Mouse (Mus musculus): ENCODE measurements around the gene Asxl1. TPM values are rescaled to one million over a fixed set of nuclear protein-coding genes. Genes with fewer than 3 reads are reported as not detected.

Asxl1 gene
- polyA plus RNA-seq, 1 experiment from 2014 or later = 26.8 TPM

DNA sequence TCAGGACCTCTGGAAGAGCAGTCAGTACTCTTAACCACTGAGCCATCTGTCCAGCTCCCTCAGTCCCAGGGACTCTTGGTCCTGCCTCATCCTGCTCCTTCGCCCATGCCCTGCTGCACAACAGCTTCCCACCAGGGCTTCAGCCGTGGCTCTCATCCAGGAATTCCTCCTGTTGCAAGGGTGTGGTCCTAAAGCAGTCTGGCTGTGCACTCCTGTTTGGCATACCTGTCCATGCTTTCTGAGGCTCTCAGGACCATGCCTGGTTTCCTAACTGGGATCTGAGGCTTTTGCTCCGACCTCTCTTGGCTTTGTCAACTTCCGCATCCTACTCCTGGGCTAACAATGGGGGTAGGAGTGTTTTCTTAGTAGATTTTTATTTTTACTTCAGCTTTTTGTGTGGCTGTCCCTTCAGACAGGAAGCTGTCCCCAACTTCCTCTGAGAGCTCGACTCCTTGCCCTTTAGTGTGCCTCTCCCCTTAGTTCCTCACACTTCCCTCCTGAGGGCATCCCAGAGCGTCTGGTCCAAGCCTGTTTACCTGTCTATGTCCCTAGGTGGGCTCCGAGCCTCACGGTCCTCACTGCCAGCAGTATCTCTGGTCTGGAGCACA, 26.5 kb upstream of the Asxl1 start:
- Histone ChIP-seq H3K27me3 (no peaks in the 10 kb centered on the region), H3K9me3 (no peaks in the 10 kb centered on the region), H3K4me1 (replicated peaks) (no peaks in the 10 kb centered on the region), H3K4me2 (no peak overlapping the region), H3K4me3 (replicated peaks) (no peak overlapping the region), H3K9ac (replicated peaks) (no peak overlapping the region), H3K27ac (no peak overlapping the region), H3K36me3 (peaks cover 74% of the 10 kb centered on the region)
- 82% methylated on average over 8 of the region's 8 CpGs for WGBS
- ATAC-seq (ENCODE audit: insufficient number of reproducible peaks, insufficient read depth, low FRiP score, low TSS enrichment, low read depth) = no peak

DNA sequence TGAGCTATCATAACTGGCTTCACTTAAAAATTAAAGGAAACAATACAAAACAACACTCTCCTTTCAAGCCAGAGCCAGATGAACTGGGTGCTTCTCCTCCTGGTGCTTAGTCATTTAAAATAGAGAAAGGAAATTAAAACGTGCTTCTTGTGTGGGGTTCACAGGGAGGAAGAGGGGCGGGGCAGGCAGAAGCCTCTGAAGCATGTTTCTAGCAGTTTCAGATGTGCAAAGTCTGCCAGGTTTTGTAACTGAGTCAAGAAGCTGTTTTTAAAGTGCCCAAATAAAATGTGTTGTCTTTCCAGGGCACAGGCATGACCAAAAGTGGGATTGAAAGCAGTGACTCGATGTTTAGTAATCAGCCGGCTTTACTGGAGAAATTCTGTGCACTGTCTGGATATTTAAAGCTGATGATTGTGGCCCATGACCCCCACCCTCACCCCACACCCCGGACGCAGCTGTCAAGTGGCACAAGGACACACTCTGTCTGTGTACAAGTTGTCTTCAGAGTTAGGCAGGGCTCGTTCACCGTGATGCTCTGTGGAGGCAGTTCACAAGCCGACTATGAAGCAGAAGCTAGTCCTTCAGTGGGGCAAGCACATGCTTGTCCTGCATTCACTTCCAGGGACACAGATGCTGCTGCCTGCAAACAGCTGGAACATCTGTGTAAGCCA, 19.8 kb upstream of the Asxl1 start:
- Histone ChIP-seq H3K36me3 (peaks cover 83% of the 10 kb centered on the region), H3K9ac (replicated peaks) (no peak overlapping the region), H3K4me2 (no peak overlapping the region), H3K4me3 (replicated peaks) (no peak overlapping the region), H3K27ac (no peak overlapping the region), H3K27me3 (no peaks in the 10 kb centered on the region), H3K4me1 (replicated peaks) (no peaks in the 10 kb centered on the region), H3K9me3 (no peaks in the 10 kb centered on the region)
- 80% methylated on average over 9 of the region's 9 CpGs for WGBS
- no peak for ATAC-seq (ENCODE audit: insufficient number of reproducible peaks, insufficient read depth, low FRiP score, low TSS enrichment, low read depth)

DNA sequence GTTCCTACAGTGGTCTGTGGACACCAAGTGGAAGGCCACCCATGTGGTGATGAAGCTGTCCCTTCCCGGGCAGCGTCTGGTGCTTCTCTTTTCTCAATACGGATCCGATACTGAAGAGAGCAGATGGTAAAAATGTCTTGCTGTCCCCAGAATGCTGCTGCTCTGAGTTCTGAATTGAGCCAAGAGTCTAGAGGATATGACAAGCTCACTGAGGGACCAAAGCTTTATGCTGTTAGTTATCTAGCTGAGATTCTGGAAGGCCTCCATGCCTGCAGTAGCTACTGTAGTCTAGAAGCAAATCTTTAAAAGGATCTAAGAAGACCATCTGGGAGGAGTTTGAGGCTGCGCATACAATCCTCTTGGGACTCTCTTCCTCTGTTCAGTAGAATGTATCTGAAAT, 13.4 kb upstream of the Asxl1 start:
- WGBS = 96% methylated on average over 5 of the region's 5 CpGs
- Histone ChIP-seq H3K36me3 (peaks cover 53% of the 10 kb centered on the region), H3K9me3 (no peaks in the 10 kb centered on the region), H3K9ac (replicated peaks) (no peak overlapping the region), H3K4me3 (replicated peaks) (no peak overlapping the region), H3K27ac (no peak overlapping the region), H3K27me3 (no peaks in the 10 kb centered on the region), H3K4me1 (replicated peaks) (no peaks in the 10 kb centered on the region), H3K4me2 (no peak overlapping the region)
- no peak for ATAC-seq (ENCODE audit: insufficient number of reproducible peaks, insufficient read depth, low FRiP score, low TSS enrichment, low read depth)

DNA sequence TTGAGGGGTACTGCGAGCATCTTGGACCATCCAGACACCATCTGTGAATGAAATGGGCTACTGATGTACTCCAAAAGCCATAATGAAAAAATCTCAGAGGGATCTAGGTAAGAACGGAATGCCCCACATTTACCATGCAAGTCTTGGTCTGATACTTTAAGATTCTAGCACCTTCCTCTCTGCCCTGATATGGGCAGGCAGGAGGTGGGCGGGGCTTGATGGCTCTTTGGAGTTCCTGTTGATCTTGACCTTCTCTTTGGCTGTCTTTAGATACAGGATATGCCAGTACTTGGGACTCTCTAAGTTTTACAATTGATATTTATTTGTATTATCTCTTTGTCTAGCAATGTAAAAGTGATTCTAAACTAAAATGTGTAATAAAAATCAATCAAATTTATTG, 12.6 kb upstream of the Asxl1 start:
- Histone ChIP-seq H3K27ac (no peak overlapping the region), H3K9ac (replicated peaks) (no peak overlapping the region), H3K4me3 (replicated peaks) (no peak overlapping the region), H3K4me2 (no peak overlapping the region), H3K9me3 (no peaks in the 10 kb centered on the region), H3K36me3 (peaks cover 49% of the 10 kb centered on the region), H3K27me3 (no peaks in the 10 kb centered on the region), H3K4me1 (replicated peaks) (no peaks in the 10 kb centered on the region)
- ATAC-seq (ENCODE audit: insufficient number of reproducible peaks, insufficient read depth, low FRiP score, low TSS enrichment, low read depth) = no peak
- 92% methylated on average over 3 of the region's 3 CpGs for WGBS

DNA sequence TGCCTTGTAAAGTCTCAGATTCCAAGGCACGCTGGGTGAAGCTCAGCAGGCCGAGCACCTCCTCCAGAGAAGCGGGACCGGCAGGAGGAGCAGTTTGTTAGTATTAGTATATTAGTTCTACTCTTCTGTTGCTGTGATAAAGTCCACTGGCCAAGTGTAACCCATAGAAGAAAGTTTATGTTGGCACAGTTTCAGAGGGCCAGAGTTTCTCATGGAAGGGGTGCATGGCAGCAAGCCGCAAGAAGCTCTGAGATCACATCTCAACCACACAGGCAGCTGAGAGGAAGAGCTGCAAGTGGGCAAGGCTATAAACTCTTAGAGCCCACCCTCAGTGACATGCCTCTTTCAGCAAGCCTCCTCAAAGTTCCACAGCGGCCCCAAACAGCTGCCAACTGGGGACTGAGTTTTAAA, 11.8 kb upstream of the Asxl1 start:
- Histone ChIP-seq H3K27me3 (no peaks in the 10 kb centered on the region), H3K36me3 (peaks cover 41% of the 10 kb centered on the region), H3K9ac (replicated peaks) (no peak overlapping the region), H3K4me3 (replicated peaks) (no peak overlapping the region), H3K4me2 (no peak overlapping the region), H3K4me1 (replicated peaks) (no peaks in the 10 kb centered on the region; the same call in 1 of the 2 replicates), H3K27ac (no peak overlapping the region), H3K9me3 (no peaks in the 10 kb centered on the region)
- no peak for ATAC-seq (ENCODE audit: insufficient number of reproducible peaks, insufficient read depth, low FRiP score, low TSS enrichment, low read depth)
- WGBS = 82% methylated on average over 6 of the region's 6 CpGs

DNA sequence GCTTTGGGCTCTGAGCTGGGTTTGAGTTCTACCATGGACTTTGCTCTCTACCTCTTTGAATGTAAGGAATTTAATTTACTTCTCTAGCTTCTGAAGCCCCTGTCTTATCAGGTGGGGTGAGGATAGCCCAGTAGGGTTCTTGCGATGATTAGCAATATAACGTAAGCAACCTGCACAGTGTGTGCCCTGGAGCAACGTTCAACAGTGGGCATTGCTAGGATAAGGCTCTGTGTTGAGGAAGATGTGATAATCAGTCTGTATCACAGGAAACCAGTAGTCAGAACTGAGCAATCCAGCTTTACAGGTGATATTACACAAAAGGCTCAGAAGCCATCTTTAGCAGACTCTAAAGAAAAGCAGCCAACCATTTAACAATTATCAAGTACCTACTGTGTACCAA, 11.3 kb upstream of the Asxl1 start:
- H3K9ac ChIP-seq (replicated peaks) = no peak overlapping the region
- H3K9me3 ChIP-seq = no peaks in the 10 kb centered on the region
- 90% methylated on average over 3 of the region's 3 CpGs for WGBS

DNA sequence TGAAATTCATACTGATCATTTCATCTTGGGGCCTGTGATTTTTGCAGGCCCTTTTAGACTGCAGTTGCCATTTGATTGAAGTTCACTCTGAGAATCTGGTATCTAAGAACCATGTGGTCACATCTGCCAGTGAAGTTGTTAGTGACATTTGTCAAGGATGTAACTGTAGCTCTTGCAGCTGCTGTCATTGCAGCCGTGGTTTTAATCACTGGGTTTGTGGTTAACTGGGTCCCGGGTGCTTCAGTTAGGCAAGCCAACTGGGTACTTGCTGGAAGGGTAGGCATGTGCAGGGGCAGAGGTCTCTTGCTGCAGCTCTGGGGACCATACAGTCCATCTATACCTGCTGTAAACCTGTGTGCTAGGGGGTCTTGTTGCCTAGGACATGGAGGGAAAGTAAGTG, 9.5 kb upstream of the Asxl1 start:
- ATAC-seq (ENCODE audit: insufficient number of reproducible peaks, insufficient read depth, low FRiP score, low TSS enrichment, low read depth) = no peak
- WGBS = 43% methylated on average over 2 of the region's 2 CpGs
- no peak overlapping the region for H3K4me2 ChIP-seq

More for the DNA sequence above, 11.3 kb upstream of the Asxl1 start:
- Histone ChIP-seq H3K27me3 (no peaks in the 10 kb centered on the region), H3K4me1 (replicated peaks) (no peaks in the 10 kb centered on the region; the same call in 1 of the 2 replicates), H3K4me3 (replicated peaks) (no peak overlapping the region), H3K36me3 (peaks cover 40% of the 10 kb centered on the region), H3K27ac (no peak overlapping the region), H3K4me2 (no peak overlapping the region)
- no peak for ATAC-seq (ENCODE audit: insufficient number of reproducible peaks, insufficient read depth, low FRiP score, low TSS enrichment, low read depth)

DNA sequence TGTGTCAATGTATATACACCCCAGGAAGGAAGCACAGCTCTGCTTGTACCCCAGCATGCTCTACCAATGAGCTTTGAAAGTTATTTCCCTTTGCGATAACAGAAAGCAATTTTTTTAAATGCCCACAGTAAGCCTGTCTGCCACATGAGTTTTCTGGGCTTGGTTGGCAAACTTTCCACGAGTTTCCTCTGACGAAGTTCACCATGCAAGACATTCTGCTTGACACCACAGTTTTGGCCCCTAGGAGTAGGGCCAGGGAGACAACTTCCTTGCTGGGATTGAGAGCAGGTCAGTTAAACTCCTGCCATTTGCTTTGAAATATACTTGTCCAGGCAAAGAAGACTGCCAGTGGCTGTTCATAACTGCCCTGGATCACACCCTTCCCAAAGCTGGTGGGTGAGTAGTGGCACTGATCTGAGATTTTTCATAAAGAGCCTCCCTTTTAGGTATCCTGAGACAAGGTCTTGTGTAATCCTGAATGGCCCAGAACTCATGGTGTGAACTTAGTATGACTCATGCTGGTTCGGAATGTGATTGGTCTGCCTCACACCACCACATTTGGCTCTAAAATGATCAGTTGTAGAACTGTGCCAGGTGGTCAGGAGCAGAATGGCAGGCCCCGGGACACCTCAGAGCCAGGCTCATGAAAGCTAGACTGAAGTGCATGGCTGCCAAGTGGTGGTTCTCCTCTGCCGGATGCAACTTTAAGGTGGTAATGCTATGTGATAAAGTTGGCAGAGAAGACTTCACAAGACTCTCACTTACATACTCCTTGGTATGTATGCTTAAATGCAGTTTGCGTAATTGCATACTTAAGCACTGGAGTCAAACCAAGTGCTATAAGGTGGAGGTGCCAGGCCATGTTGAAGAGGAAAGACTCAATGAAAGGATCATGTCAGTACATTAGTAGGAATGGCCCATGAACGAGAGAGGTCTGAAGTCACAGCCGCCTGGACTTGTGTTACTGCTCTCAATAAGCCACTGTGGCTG, 7.0 kb upstream of the Asxl1 start:
- H3K27ac ChIP-seq = no peak overlapping the region
- H3K4me2 ChIP-seq = no peak overlapping the region
- H3K4me1 ChIP-seq (replicated peaks) = no peaks in the 10 kb centered on the region; the same call in 1 of the 2 replicates
- H3K9ac ChIP-seq (replicated peaks) = no peak overlapping the region
- no peaks in the 10 kb centered on the region for H3K9me3 ChIP-seq
- no peak overlapping the region for H3K4me3 ChIP-seq (replicated peaks)
- WGBS = 89% methylated on average over 9 of the region's 9 CpGs
- ATAC-seq (ENCODE audit: insufficient number of reproducible peaks, insufficient read depth, low FRiP score, low TSS enrichment, low read depth) = no peak
- H3K27me3 ChIP-seq = no peaks in the 10 kb centered on the region
- H3K36me3 ChIP-seq = peaks cover 10% of the 10 kb centered on the region; the same call in 1 of the 2 replicates

More for the DNA sequence above, 9.5 kb upstream of the Asxl1 start:
- H3K27me3 ChIP-seq = no peaks in the 10 kb centered on the region
- no peaks in the 10 kb centered on the region for H3K9me3 ChIP-seq
- H3K36me3 ChIP-seq = peaks cover 22% of the 10 kb centered on the region
- H3K9ac ChIP-seq (replicated peaks) = no peak overlapping the region
- H3K4me1 ChIP-seq (replicated peaks) = no peaks in the 10 kb centered on the region; the same call in 1 of the 2 replicates
- H3K27ac ChIP-seq = no peak overlapping the region
- H3K4me3 ChIP-seq (replicated peaks) = no peak overlapping the region

DNA sequence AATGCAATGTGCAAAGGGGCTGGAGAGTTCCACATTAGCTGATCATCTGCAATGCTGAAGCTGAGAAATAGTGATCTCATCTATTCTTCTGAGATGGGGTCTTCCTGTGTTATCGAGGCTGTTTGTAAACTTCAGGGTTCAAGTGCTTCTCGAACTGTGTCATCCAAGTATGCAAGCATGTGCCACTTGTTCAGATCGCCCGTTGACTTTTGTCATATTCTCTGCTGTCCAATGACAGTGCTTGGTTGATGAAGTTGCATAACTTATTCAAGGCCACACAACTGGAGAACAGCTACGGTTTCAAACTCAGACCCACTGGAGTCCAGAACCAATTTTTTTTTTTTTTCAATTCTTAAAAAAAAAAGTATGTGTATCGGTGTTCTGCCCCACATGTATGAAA, 3.5 kb upstream of the Asxl1 start:
- H3K36me3 ChIP-seq = peaks cover 9% of the 10 kb centered on the region; the same call in 1 of the 2 replicates
- H3K9ac ChIP-seq (replicated peaks) = no peak overlapping the region
- 91% methylated on average over 6 of the region's 6 CpGs for WGBS
- H3K9me3 ChIP-seq = no peaks in the 10 kb centered on the region
- no peak for ATAC-seq (ENCODE audit: insufficient number of reproducible peaks, insufficient read depth, low FRiP score, low TSS enrichment, low read depth)
- no peak overlapping the region for H3K4me2 ChIP-seq
- no peak overlapping the region for H3K27ac ChIP-seq
- no peak overlapping the region for H3K4me3 ChIP-seq (replicated peaks)
- peaks cover 6% of the 10 kb centered on the region for H3K4me1 ChIP-seq (replicated peaks)
- H3K27me3 ChIP-seq = no peaks in the 10 kb centered on the region

DNA sequence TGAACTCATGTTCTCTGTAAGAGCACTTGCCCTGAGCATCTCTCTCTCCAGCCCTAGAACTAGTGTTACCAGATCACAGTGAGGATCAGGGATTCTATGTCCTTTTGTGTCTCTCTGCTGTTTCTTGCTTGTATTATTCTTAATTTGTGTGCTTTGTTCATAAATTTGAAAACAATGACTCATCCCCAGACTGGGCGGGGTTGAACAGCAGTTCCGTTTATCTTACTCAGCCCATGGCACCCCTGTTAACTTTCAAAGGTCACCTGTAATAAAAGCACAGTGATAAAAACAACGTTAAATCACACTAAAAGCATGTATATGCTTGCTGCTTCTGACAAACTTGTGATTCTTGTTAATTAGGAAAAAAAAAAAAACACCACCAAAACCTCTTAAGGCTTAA, 3.0 kb upstream of the Asxl1 start:
- Histone ChIP-seq H3K9me3 (no peaks in the 10 kb centered on the region), H3K4me1 (replicated peaks) (peaks cover 6% of the 10 kb centered on the region), H3K4me3 (replicated peaks) (no peak overlapping the region), H3K36me3 (peaks cover 9% of the 10 kb centered on the region; the same call in 1 of the 2 replicates), H3K4me2 (no peak overlapping the region), H3K27ac (no peak overlapping the region), H3K27me3 (no peaks in the 10 kb centered on the region), H3K9ac (replicated peaks) (no peak overlapping the region)
- WGBS = 79% methylated on average over 3 of the region's 3 CpGs
- ATAC-seq (ENCODE audit: insufficient number of reproducible peaks, insufficient read depth, low FRiP score, low TSS enrichment, low read depth) = no peak

DNA sequence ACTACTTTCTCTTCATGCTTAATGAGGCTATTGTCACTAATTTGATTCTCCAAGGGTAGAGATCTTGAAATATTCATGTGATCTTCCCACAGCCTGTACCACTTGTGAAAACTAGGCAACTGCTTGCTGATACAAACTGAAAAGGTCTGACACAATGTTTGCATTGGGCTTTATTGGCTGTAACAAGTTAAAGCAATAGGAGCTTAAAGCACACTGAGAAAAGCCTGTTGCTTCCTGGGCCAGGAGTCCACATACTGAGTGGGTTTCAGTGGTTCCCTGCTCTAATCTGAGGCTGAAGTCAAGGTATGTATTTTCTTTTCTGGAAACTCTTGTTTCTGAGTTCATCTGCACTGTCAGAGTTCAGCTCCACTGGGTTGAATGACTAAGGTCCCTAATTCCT, 2.4 kb upstream of the Asxl1 start:
- peaks cover 11% of the 10 kb centered on the region for H3K4me1 ChIP-seq (replicated peaks)
- H3K36me3 ChIP-seq = peaks cover 9% of the 10 kb centered on the region; the same call in 1 of the 2 replicates
- H3K9ac ChIP-seq (replicated peaks) = no peak overlapping the region
- no peak for ATAC-seq (ENCODE audit: insufficient number of reproducible peaks, insufficient read depth, low FRiP score, low TSS enrichment, low read depth)
- no peak overlapping the region for H3K4me2 ChIP-seq
- no peak overlapping the region for H3K4me3 ChIP-seq (replicated peaks)
- H3K9me3 ChIP-seq = no peaks in the 10 kb centered on the region
- no peaks in the 10 kb centered on the region for H3K27me3 ChIP-seq
- no peak overlapping the region for H3K27ac ChIP-seq

All from limb, embryonic 12.5 days (tissue).